Mouse (Mus musculus) heart, adult 2 months (tissue): ENCODE data around the gene 1700057G04Rik. TPM values are rescaled to one million over a fixed set of nuclear protein-coding genes. Genes with fewer than 3 reads are reported as not detected.

Experiments used
- DNase-seq, 2 experiments: peaks; one replicate each; pipeline ENCODE4 v3.0.0; 2021
- H3K27ac ChIP-seq: fragments of 200-600 bp; 2 replicates; pipeline ENCODE4 v1.8.1; 2022
- H3K27me3 ChIP-seq: fragments of 200-500 bp; 2 replicates; pipeline ENCODE4 v1.6.1; 2012; ENCODE audit warnings: mild to moderate bottlenecking, low read length, inconsistent platforms, mixed read lengths; ENCODE audit not compliant: control insufficient read depth, insufficient read depth
- H3K36me3 ChIP-seq: fragments of 200-500 bp; 2 replicates; pipeline ENCODE4 v1.6.1; 2012; ENCODE audit warnings: low read length, inconsistent platforms; ENCODE audit not compliant: control insufficient read depth, insufficient read depth
- H3K4me1 ChIP-seq: fragments of 200-500 bp; 2 replicates; pipeline ENCODE4 v1.6.1; 2011; ENCODE audit warnings: low read length; ENCODE audit not compliant: control insufficient read depth, insufficient read depth
- H3K4me3 ChIP-seq: fragments of 200-600 bp; 2 replicates; pipeline ENCODE4 v1.8.1; 2022
- H3K79me2 ChIP-seq: fragments of 200-500 bp; replicated peaks from 2 replicates; pipeline ENCODE4 v1.6.1; 2012; ENCODE audit warnings: mild to moderate bottlenecking, inconsistent platforms, low read length, moderate library complexity, mixed read lengths; ENCODE audit not compliant: control insufficient read depth, insufficient read depth
- H3K9ac ChIP-seq: fragments of 200-500 bp; 2 replicates; pipeline ENCODE4 v1.6.1; 2012; ENCODE audit warnings: low read depth, mild to moderate bottlenecking, control low read depth, inconsistent platforms, low read length, mixed read lengths
- CTCF ChIP-seq: fragments of 200-600 bp; IDR thresholded peaks from 2 replicates; pipeline ENCODE4 v1.8.1; 2022; ENCODE audit warnings: antibody characterized with exemption, mild to moderate bottlenecking, moderate library complexity
- EP300 ChIP-seq: fragments of 200-500 bp; IDR thresholded peaks from 2 replicates; pipeline ENCODE4 v1.6.1; 2011; ENCODE audit warnings: low read depth, low read length, control low read depth; ENCODE audit not compliant: insufficient read depth
- POLR2A ChIP-seq: fragments of 200-500 bp; IDR thresholded peaks from 2 replicates; pipeline ENCODE4 v1.6.1; 2011; ENCODE audit warnings: mild to moderate bottlenecking, low read depth, low read length, control low read depth; ENCODE audit not compliant: insufficient read depth
- WGBS: fragments of 180-500 bp; shearing (Covaris S2); methylation state at CpG from one replicate; pipeline ENCODE4 v1.1.7; 2018; 5-methylcytosine and 5-hydroxymethylcytosine counted together
- intact Hi-C: fragments of 180-260 bp; cut with DNase I; formaldehyde crosslinking; loops from one replicate; pipeline ENCODE4 v1.15.1; 2025
- long read RNA-seq: library from polyadenylated mRNA; stranded (forward); transcript quantifications from one replicate; pipeline ENCODE4 v2.0.0, GENCODE M21; 2021
- polyA plus RNA-seq: library from polyadenylated mRNA; depleted of rRNA; stranded (reverse); fragments of >200 nt; gene quantifications from 2 replicates; pipeline ENCODE4 v1.2.3, GENCODE M21; 2012; rRNA removed
- total RNA-seq, 2 experiments: library from RNA; stranded (reverse); gene quantifications; 2 replicates each; pipeline ENCODE4 v1.2.3; 2021

Gene 1700057G04Rik
- not detected for total RNA-seq
- not detected in 2 replicates for polyA plus RNA-seq
- long read RNA-seq, result 0 reads

- no peak for TF ChIP-seq POLR2A
- TF ChIP-seq EP300, result no peak
- TF ChIP-seq CTCF, result no peak
- Histone ChIP-seq H3K4me3 (no peak within 1 kb of the TSS), H3K27me3 (no peaks in the 10 kb centered on the region), H3K36me3 (no peaks in the 10 kb centered on the region), H3K79me2 (no peaks in the 10 kb centered on the region), H3K27ac (no peak within 1 kb of the TSS), H3K4me1 (no peaks in the 10 kb centered on the region), H3K9ac (no peak within 1 kb of the TSS)
- intact Hi-C loops, result no loop called here
- DNase-seq, result no peak
- WGBS, result 89% methylated on average over 1 of the region's 1 CpGs
Observed at GRCm38 (mm10) chr9:92309077-92309476, at the start of gene 1700057G04Rik. TSS of gene 1700057G04Rik (plus strand) at chr9:92309377.

DNA sequence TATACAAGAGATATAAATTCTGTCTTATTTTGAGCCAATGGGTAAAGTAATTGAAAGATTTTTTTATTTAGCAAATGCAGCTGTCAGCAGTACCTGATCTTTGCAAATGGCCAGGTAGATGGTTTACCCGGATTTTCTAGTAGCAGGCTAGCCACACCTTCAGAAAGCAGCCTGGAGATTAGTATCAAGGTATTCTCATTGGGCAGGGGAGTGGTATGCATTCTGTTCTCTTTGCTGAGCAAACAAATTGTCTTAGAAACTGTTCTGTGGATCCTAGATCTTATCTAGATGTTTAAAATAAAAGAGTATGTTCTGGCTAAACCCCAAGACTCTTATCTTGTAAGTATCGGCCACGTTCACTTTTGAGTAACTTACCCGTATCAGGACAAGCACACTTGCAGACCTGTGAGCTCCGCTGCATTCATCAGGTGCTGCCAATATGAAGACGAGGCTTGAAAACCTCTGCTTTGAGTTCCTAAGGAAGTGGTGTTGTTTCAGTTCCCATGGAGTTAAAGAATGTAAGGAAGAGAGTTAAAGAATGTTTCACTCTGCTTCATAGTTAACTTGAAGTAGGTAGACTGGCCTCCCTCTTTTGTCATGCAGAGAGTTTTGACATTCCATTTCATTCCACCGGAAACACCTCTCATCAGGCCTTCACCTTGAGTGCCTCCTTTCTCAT lies 48.6 kb upstream of the 1700057G04Rik start:
- Histone ChIP-seq H3K4me3 (no peak overlapping the region), H3K36me3 (peaks cover 9% of the 10 kb centered on the region), H3K27me3 (no peaks in the 10 kb centered on the region), H3K27ac (no peak overlapping the region), H3K4me1 (peaks cover 3% of the 10 kb centered on the region), H3K9ac (no peak overlapping the region), H3K79me2 (0 out of 2 replicates have a peak, but pooled peaks cover 2% of the 10 kb centered on the region)
- no peak for TF ChIP-seq EP300
- TF ChIP-seq CTCF, result no peak
- TF ChIP-seq POLR2A, result no peak
- 71% methylated on average over 7 of the region's 7 CpGs for WGBS
- DNase-seq, result no peak
- intact Hi-C loops, result no loop called here

DNA sequence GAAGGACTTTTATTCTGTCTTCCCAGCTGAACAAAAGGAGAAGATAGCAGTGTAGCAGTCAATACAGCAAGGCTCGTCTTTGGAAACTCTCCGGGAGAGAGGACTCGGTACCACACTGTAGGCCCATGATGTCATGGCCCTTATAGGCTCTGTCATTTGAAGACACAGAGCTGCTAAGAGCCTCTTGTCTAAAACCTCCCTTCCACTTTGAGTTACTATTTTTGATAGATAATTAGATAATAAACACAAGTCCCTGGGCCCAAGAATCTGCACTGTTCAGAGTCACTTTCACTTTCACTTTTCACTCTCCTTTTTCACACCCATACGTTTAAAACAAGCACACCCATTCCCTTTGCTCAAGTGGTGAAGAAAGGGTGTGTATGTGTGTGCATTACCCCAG lies 43.5 kb upstream of the 1700057G04Rik start:
- intact Hi-C loops, result no loop called here
- H3K27ac ChIP-seq, result peak overlapping the region; percentile 19
- TF ChIP-seq CTCF (no peak), EP300 (no peak), POLR2A (no peak)
- H3K79me2 ChIP-seq, result no peaks in the 10 kb centered on the region
- 41% methylated on average over 4 of the region's 4 CpGs for WGBS
- H3K4me1 ChIP-seq, result peaks cover 7% of the 10 kb centered on the region
- peak overlapping the region; percentile 60 for H3K9ac ChIP-seq
- H3K4me3 ChIP-seq, result peak overlapping the region; percentile 19
- H3K36me3 ChIP-seq, result peaks cover 16% of the 10 kb centered on the region
- no peaks in the 10 kb centered on the region for H3K27me3 ChIP-seq
- no peak for DNase-seq

DNA sequence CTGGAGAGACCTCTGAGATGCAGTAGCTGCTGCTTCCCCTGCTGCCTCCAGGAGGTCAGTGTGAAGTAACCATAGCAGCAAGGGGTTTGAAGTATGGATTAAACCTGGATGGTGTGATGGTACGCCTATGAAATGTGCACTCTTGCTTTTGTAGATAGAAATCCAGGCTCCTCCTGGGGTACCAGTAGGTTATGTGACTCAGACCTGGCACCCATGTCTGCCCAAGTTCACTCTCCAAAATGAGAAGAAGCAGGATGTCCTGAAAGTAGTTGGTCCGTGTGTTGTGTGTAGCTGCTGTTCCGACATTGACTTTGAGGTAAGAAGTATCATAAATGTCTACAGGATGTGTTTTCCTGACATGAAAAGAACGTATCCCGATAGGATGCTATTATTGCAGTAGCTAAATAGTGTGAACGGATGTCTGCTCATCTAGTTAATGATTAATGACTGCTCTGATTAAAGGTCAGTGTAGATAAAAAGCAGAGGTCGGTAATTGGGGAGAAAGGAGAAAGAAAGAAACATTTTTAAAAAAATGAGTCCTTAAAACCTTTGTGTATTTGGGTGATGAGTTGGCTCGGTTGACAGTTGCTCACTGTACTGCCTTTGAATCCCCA lies 42.5 kb upstream of the 1700057G04Rik start:
- H3K79me2 ChIP-seq, result no peaks in the 10 kb centered on the region
- intact Hi-C loops, result no loop called here
- H3K27me3 ChIP-seq, result no peaks in the 10 kb centered on the region
- H3K27ac ChIP-seq, result no peak overlapping the region
- TF ChIP-seq EP300 (no peak), POLR2A (no peak), CTCF (no peak)
- DNase-seq, result no peak
- H3K4me3 ChIP-seq, result no peak overlapping the region
- WGBS, result 79% methylated on average over 8 of the region's 8 CpGs
- H3K9ac ChIP-seq, result no peak overlapping the region
- peaks cover 20% of the 10 kb centered on the region for H3K36me3 ChIP-seq
- peaks cover 8% of the 10 kb centered on the region for H3K4me1 ChIP-seq

DNA sequence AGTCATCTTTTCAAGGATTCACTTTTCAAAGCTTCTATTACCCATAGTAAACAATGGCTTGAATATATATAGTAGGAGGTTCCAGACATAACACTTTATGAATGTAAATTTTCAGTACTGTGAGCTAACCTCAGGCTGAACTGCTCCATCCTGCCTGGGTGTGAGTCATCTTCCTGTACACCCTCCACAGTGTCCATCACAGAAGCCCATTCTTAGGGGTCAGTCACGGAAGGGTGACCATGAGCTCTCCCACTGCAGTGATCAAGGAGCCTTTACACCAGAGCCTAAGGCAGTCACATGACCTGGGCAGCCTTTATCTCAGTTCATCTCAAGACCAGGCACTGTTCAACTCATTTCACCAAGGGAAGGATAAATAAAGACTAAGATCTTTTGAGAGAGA lies 41.4 kb upstream of the 1700057G04Rik start:
- Histone ChIP-seq H3K27ac (no peak overlapping the region), H3K79me2 (no peaks in the 10 kb centered on the region), H3K4me1 (peaks cover 8% of the 10 kb centered on the region), H3K27me3 (no peaks in the 10 kb centered on the region), H3K4me3 (no peak overlapping the region), H3K36me3 (peaks cover 23% of the 10 kb centered on the region), H3K9ac (no peak overlapping the region)
- intact Hi-C loops, result no loop called here
- no peak for DNase-seq
- no peak for TF ChIP-seq POLR2A
- no peak for TF ChIP-seq CTCF
- TF ChIP-seq EP300, result no peak
- 50% methylated on average over 1 of the region's 1 CpGs for WGBS

DNA sequence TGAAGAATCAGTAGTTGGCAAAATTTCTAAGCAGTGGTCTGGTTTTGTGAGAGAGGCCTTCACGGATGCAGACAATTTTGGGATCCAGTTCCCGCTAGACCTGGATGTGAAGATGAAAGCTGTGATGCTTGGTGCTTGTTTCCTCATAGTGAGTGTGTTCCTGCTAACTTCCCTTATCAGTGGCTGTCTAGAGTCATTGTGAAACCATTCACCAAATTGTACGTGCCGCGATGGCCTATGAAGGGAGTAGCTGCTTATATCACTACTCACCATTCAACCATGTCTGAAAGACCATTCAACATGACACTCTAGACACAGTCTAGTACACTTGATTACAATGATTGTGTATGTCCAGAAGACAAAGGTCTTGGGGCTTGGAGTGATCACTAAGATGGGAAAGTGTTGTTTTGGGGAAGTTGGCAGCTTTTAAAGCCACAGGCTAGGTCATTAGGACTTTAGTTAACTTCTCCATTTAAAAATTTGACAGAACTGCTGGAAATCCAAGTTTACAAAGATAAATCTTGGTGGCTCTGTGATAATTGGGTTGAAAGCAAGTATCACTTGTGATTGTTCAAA lies 39.3 kb upstream of the 1700057G04Rik start:
- intact Hi-C loops, result loop anchor here (10.0 kb wide), 1 partner anchor 275 kb away; the partner anchor contains the start of gene Plod2
- Histone ChIP-seq H3K79me2 (no peaks in the 10 kb centered on the region), H3K27ac (no peak overlapping the region), H3K36me3 (peaks cover 26% of the 10 kb centered on the region), H3K9ac (no peak overlapping the region), H3K4me1 (peaks cover 12% of the 10 kb centered on the region), H3K27me3 (no peaks in the 10 kb centered on the region), H3K4me3 (no peak overlapping the region)
- WGBS, result 86% methylated on average over 5 of the region's 5 CpGs
- TF ChIP-seq EP300 (no peak), CTCF (no peak), POLR2A (no peak)
- DNase-seq, result no peak
